Mouse (Mus musculus): ENCODE measurements around the gene Ccnd3. TPM values are rescaled to one million over a fixed set of nuclear protein-coding genes. Genes with fewer than 3 reads are reported as not detected.

Ccnd3 gene
- polyA plus RNA-seq, 2 experiments, result 195 to 379 TPM

- peak overlapping the region; percentile 14 for H3K27ac ChIP-seq
- DNase-seq (ENCODE audit: low read depth in 3 of 3, low spot score in 3 of 3), result no peak
Measured at GRCm38 (mm10) chr17:47485791-47486190, 19.1 kb upstream of the Ccnd3 start.

GRCm38 (mm10) chr17:47490791-47491190, 14.1 kb upstream of the Ccnd3 start:
- Histone ChIP-seq H3K9me3 (ENCODE audit: control insufficient read depth, low read length) (no peaks in the 10 kb centered on the region), H3K9ac (replicated peaks) (no peak overlapping the region), H3K27me3 (ENCODE audit: control insufficient read depth, insufficient read depth, low read length) (no peaks in the 10 kb centered on the region), H3K27ac (no peak overlapping the region), H3K4me2 (ENCODE audit: low read depth) (no peak overlapping the region), H3K4me1 (replicated peaks; ENCODE audit: control insufficient read depth in 2 of 2, insufficient read depth in 2 of 2, low read length in 1 of 2) (peaks cover 0 to 11% of the 10 kb centered on the region in 2 experiments; a peak in 1 of 4 replicates), H3K36me3 (replicated peaks; ENCODE audit: control insufficient read depth, insufficient read depth, low read depth) (peaks cover 63% of the 10 kb centered on the region), H3K4me3 (ENCODE audit: insufficient read depth in 1 of 2, low read depth in 2 of 2, low read length in 2 of 2) (no peak overlapping the region)
- 72% methylated on average over 9 of the region's 9 CpGs for WGBS (ENCODE audit: insufficient replicate concordance)
- no peak for TF ChIP-seq EP300 (IDR thresholded peaks at IDR 0.05; ENCODE audit: low read depth)
- peak; percentile 52 for TF ChIP-seq CTCF (IDR thresholded peaks at IDR 0.05; ENCODE audit: low read depth)
- no peak for ATAC-seq (ENCODE audit: insufficient read depth)
- no peak for DNase-seq (ENCODE audit: low read depth in 3 of 3, low spot score in 3 of 3)

More at GRCm38 (mm10) chr17:47485791-47486190, 19.1 kb upstream of the Ccnd3 start:
- Histone ChIP-seq H3K4me2 (ENCODE audit: low read depth) (no peak overlapping the region), H3K4me1 (replicated peaks; ENCODE audit: control insufficient read depth in 2 of 2, insufficient read depth in 2 of 2, low read length in 1 of 2) (peaks cover 4 to 19% of the 10 kb centered on the region in 2 experiments), H3K4me3 (ENCODE audit: insufficient read depth in 1 of 2, low read depth in 2 of 2, low read length in 2 of 2) (no peak overlapping the region), H3K27me3 (ENCODE audit: control insufficient read depth, insufficient read depth, low read length) (no peaks in the 10 kb centered on the region), H3K9ac (replicated peaks) (no peak overlapping the region), H3K36me3 (replicated peaks; ENCODE audit: control insufficient read depth, insufficient read depth, low read depth) (peaks cover 17% of the 10 kb centered on the region), H3K9me3 (ENCODE audit: control insufficient read depth, low read length) (no peaks in the 10 kb centered on the region)
- TF ChIP-seq CTCF (IDR thresholded peaks at IDR 0.05; ENCODE audit: low read depth) (no peak), EP300 (IDR thresholded peaks at IDR 0.05; ENCODE audit: low read depth) (no peak)
- 84% methylated on average over 3 of the region's 3 CpGs for WGBS (ENCODE audit: insufficient replicate concordance)
- no peak for ATAC-seq (ENCODE audit: insufficient read depth)

GRCm38 (mm10) chr17:47492731-47493130, 12.1 kb upstream of the Ccnd3 start:
- H3K4me3 ChIP-seq (ENCODE audit: insufficient read depth in 1 of 2, low read depth in 2 of 2, low read length in 2 of 2), result no peak overlapping the region
- no peaks in the 10 kb centered on the region for H3K9me3 ChIP-seq (ENCODE audit: control insufficient read depth, low read length)
- no peak overlapping the region for H3K9ac ChIP-seq (replicated peaks)
- no peak overlapping the region for H3K4me2 ChIP-seq (ENCODE audit: low read depth)
- no peak overlapping the region for H3K27ac ChIP-seq
- H3K36me3 ChIP-seq (replicated peaks; ENCODE audit: control insufficient read depth, insufficient read depth, low read depth), result peaks cover 77% of the 10 kb centered on the region
- H3K27me3 ChIP-seq (ENCODE audit: control insufficient read depth, insufficient read depth, low read length), result no peaks in the 10 kb centered on the region
- no peak for TF ChIP-seq EP300 (IDR thresholded peaks at IDR 0.05; ENCODE audit: low read depth)
- TF ChIP-seq CTCF (IDR thresholded peaks at IDR 0.05; ENCODE audit: low read depth), result no peak
- 82% methylated on average over 6 of the region's 6 CpGs for WGBS (ENCODE audit: insufficient replicate concordance)
- DNase-seq (ENCODE audit: low read depth in 3 of 3, low spot score in 3 of 3) (no peak), ATAC-seq (ENCODE audit: insufficient read depth) (no peak)
- H3K4me1 ChIP-seq (replicated peaks; ENCODE audit: control insufficient read depth in 2 of 2, insufficient read depth in 2 of 2, low read length in 1 of 2), result 0 out of 4 replicates have a peak, but pooled peaks cover 0 to 7% of the 10 kb centered on the region in 2 experiments

DNA sequence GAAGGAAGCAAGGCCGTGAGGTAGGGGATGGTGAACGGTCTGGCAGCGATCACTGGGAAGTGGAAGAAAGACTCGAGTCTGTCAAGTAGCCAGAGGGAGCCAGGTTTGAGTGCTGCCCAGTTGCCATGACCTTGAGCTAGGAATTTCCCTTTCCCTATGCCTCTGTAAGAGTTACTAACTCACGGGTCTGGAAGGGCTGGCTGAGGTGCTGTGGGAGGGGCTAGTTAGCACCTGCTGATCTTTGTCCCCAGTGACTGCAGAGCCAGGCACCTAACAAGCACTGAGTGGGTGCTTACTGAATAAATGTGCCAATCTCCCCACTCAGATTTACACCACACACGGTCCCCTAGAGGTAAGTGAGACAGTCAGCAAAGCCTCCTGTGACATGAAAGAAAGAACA, 11.2 kb upstream of the Ccnd3 start:
- peaks cover 80% of the 10 kb centered on the region for H3K36me3 ChIP-seq (replicated peaks; ENCODE audit: control insufficient read depth, insufficient read depth, low read depth)
- H3K9ac ChIP-seq (replicated peaks), result no peak overlapping the region
- ATAC-seq (ENCODE audit: insufficient read depth), result no peak
- 0 out of 4 replicates have a peak, but pooled peaks cover 0 to 7% of the 10 kb centered on the region in 2 experiments for H3K4me1 ChIP-seq (replicated peaks; ENCODE audit: control insufficient read depth in 2 of 2, insufficient read depth in 2 of 2, low read length in 1 of 2)
- no peaks in the 10 kb centered on the region for H3K27me3 ChIP-seq (ENCODE audit: control insufficient read depth, insufficient read depth, low read length)
- H3K27ac ChIP-seq, result no peak overlapping the region
- 81% methylated on average over 6 of the region's 6 CpGs for WGBS (ENCODE audit: insufficient replicate concordance)
- no peak overlapping the region for H3K4me3 ChIP-seq (ENCODE audit: insufficient read depth in 1 of 2, low read depth in 2 of 2, low read length in 2 of 2)
- no peak for TF ChIP-seq CTCF (IDR thresholded peaks at IDR 0.05; ENCODE audit: low read depth)
- TF ChIP-seq EP300 (IDR thresholded peaks at IDR 0.05; ENCODE audit: low read depth), result no peak
- no peaks in the 10 kb centered on the region for H3K9me3 ChIP-seq (ENCODE audit: control insufficient read depth, low read length)
- no peak overlapping the region for H3K4me2 ChIP-seq (ENCODE audit: low read depth)
- no peak for DNase-seq (ENCODE audit: low read depth in 3 of 3, low spot score in 3 of 3)

DNA sequence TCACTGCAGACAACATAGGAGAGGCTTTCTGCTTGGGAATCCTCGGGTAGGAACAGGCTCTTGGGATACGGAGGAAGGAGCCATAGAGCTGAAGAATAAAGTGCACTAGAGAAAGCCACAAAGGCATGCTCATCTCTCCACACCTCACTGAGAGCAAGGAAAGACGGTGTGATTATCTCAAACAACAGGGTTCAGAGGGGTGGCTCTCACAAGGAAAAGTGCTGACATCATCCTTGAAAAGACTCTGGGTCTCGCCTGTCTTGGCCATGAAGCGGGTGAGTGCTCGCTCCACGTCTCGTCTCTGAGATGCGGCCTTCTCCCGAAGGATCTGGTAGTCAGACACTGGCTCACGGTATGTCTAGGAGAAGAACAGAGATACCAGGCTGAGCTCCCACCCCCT, 10.7 kb upstream of the Ccnd3 start:
- Histone ChIP-seq H3K9ac (replicated peaks) (no peak overlapping the region), H3K4me1 (replicated peaks; ENCODE audit: control insufficient read depth in 2 of 2, insufficient read depth in 2 of 2, low read length in 1 of 2) (0 out of 4 replicates have a peak, but pooled peaks cover 0 to 7% of the 10 kb centered on the region in 2 experiments), H3K27ac (no peak overlapping the region), H3K9me3 (ENCODE audit: control insufficient read depth, low read length) (no peaks in the 10 kb centered on the region), H3K4me3 (ENCODE audit: insufficient read depth in 1 of 2, low read depth in 2 of 2, low read length in 2 of 2) (no peak overlapping the region), H3K4me2 (ENCODE audit: low read depth) (no peak overlapping the region), H3K36me3 (replicated peaks; ENCODE audit: control insufficient read depth, insufficient read depth, low read depth) (peaks cover 78% of the 10 kb centered on the region), H3K27me3 (ENCODE audit: control insufficient read depth, insufficient read depth, low read length) (no peaks in the 10 kb centered on the region)
- no peak for TF ChIP-seq EP300 (IDR thresholded peaks at IDR 0.05; ENCODE audit: low read depth)
- no peak for TF ChIP-seq CTCF (IDR thresholded peaks at IDR 0.05; ENCODE audit: low read depth)
- WGBS (ENCODE audit: insufficient replicate concordance), result 71% methylated on average over 11 of the region's 11 CpGs
- DNase-seq (ENCODE audit: low read depth in 3 of 3, low spot score in 3 of 3) (no peak), ATAC-seq (ENCODE audit: insufficient read depth) (no peak; the same call in 1 of the 2 replicates)
